In genomic region chr4:80003636-80004365, GRCm38 (mm10) we compare ENCODE assay signal across 9 mouse cellular contexts.
DNase-seq lines count a peak whose midpoint lies in the region; ATAC-seq and TF ChIP-seq lines count a peak whose summit lies in the region.
"Had no signal": no experiment of that assay in that cellular context is flagged by ENCODE, and none has a peak within 500 bp of the region (broad histone marks: within the 10 kb centered on the region; RNA-seq: fewer than 3 reads in every experiment).

No protein-coding gene starts in this region.

- no peak overlapping the region for H3K4me2 ChIP-seq in lung, embryonic 15.5 days
- no peak overlapping the region for H3K4me2 ChIP-seq in forebrain, embryonic 12.5 days
- H3K4me2 ChIP-seq in limb, embryonic 12.5 days: no peak overlapping the region

- no peak for DNase-seq in lung, adult 2 months
- no peak for DNase-seq in Muller cell, postnatal 12 days (ENCODE audit: inconsistent ontology term)
- DNase-seq in ovary, adult 18-20 months (ENCODE audit: low spot score): no peak
- DNase-seq in urinary bladder, postnatal 25 days (ENCODE audit: low spot score): no peak

- no peak for TF ChIP-seq CTCF in lung, adult 2 months (IDR thresholded peaks at IDR 0.05; ENCODE audit: insufficient read depth, low read length)

- 84% methylated on average over 13 of the region's 13 CpGs for WGBS in lung, embryonic 15.5 days
- WGBS in lung, adult 2 months: 82% methylated on average over 13 of the region's 13 CpGs
- WGBS in forebrain, embryonic 12.5 days: 88% methylated on average over 13 of the region's 13 CpGs
- 84% methylated on average over 13 of the region's 13 CpGs for WGBS in limb, embryonic 12.5 days

- H3K27ac ChIP-seq in lung, embryonic 15.5 days: no peak overlapping the region
- H3K27ac ChIP-seq in forebrain, embryonic 12.5 days: no peak overlapping the region
- no peak overlapping the region for H3K27ac ChIP-seq in limb, embryonic 12.5 days

- no peaks in the 10 kb centered on the region for H3K36me3 ChIP-seq in lung, embryonic 15.5 days
- no peaks in the 10 kb centered on the region for H3K36me3 ChIP-seq in forebrain, embryonic 12.5 days (replicated peaks)
- no peaks in the 10 kb centered on the region for H3K36me3 ChIP-seq in limb, embryonic 12.5 days

- no peaks in the 10 kb centered on the region for H3K27me3 ChIP-seq in lung, embryonic 15.5 days
- no peaks in the 10 kb centered on the region for H3K27me3 ChIP-seq in forebrain, embryonic 12.5 days
- H3K27me3 ChIP-seq in limb, embryonic 12.5 days: no peaks in the 10 kb centered on the region

- H3K4me1 ChIP-seq in lung, embryonic 15.5 days: no peaks in the 10 kb centered on the region
- no peaks in the 10 kb centered on the region for H3K4me1 ChIP-seq in lung, adult 2 months (ENCODE audit: control insufficient read depth, insufficient read depth, low read length)
- no peaks in the 10 kb centered on the region for H3K4me1 ChIP-seq in forebrain, embryonic 12.5 days
- no peaks in the 10 kb centered on the region for H3K4me1 ChIP-seq in limb, embryonic 12.5 days (replicated peaks)

- H3K9me3 ChIP-seq in lung, embryonic 15.5 days: no peaks in the 10 kb centered on the region
- no peaks in the 10 kb centered on the region for H3K9me3 ChIP-seq in forebrain, embryonic 12.5 days
- no peaks in the 10 kb centered on the region for H3K9me3 ChIP-seq in limb, embryonic 12.5 days

- TF ChIP-seq POLR2A in lung, adult 2 months (IDR thresholded peaks at IDR 0.05; ENCODE audit: borderline replicate concordance, extremely low read depth, low read depth, low read length): no peak

- no peak overlapping the region for H3K4me3 ChIP-seq in lung, embryonic 15.5 days
- no peak overlapping the region for H3K4me3 ChIP-seq in lung, adult 2 months (replicated peaks; ENCODE audit: extremely low read depth, low read depth, low read length)
- H3K4me3 ChIP-seq in forebrain, embryonic 12.5 days (replicated peaks): no peak overlapping the region
- no peak overlapping the region for H3K4me3 ChIP-seq in limb, embryonic 12.5 days (replicated peaks)
- H3K4me3 ChIP-seq: myocyte had no signal

- peak; percentile 92 for ATAC-seq in lung, embryonic 15.5 days (ENCODE audit: borderline replicate concordance, extremely low read depth, low FRiP score, low TSS enrichment)
- peak; percentile 94 for ATAC-seq in forebrain, embryonic 12.5 days (ENCODE audit: low FRiP score)
- ATAC-seq in limb, embryonic 12.5 days (ENCODE audit: insufficient number of reproducible peaks, insufficient read depth, low FRiP score, low TSS enrichment, low read depth): peak; percentile 95
- peak; percentile 78 for ATAC-seq in neutrophil, adult 5-6 weeks (ENCODE audit: extremely low read depth, insufficient number of reproducible peaks, low FRiP score, poor library complexity, severe bottlenecking)

- H3K9ac ChIP-seq in lung, embryonic 15.5 days: no peak overlapping the region
- no peak overlapping the region for H3K9ac ChIP-seq in forebrain, embryonic 12.5 days
- H3K9ac ChIP-seq in limb, embryonic 12.5 days (replicated peaks): no peak overlapping the region
